Mouse (Mus musculus): Measurements from ENCODE around the gene Prcd. TPM values are rescaled to one million over a fixed set of nuclear protein-coding genes. Genes with fewer than 3 reads are reported as not detected.

Gene Prcd
- polyA plus RNA-seq, 1 experiment from 2014 or later, result 1.1 TPM

DNA sequence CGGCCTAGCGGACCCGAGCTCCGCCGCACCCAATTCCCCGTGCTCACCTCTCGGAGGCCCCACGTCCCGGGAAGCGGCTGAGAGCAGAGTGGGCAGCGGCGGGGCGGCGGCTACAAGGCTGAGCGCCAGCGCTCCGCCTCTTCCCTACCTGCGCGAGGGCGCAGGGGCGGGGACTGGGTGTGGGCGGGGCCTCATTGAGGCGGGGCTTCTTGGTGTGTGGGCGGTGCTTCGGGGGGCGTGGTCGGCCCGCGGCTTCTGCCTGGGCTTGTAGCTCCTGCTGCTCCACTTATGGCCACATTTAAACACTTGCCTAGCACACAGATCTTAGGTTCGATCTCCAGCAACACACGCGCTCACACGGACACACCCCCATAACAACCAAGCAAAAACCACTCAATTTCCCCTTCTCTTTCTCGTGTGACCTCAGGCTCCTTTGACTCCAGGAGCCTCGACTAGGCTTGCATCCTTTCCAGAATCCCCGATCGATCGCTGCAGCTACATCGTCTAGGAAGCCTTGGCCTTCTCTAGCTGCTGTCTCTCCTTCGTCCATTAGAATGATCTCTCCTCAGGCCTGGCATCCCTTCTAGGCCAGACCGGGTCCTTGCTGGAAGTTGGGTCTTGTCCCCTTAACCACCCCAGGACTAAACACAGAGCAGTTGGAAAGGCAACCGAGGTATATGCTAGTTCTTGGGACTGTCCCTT is 29.1 kb upstream of the Prcd start:
- TF ChIP-seq CTCF (IDR thresholded peaks at IDR 0.05; ENCODE audit: low read depth), result no peak
- H3K27me3 ChIP-seq (replicated peaks; ENCODE audit: control insufficient read depth, insufficient read depth, low read length), result no peaks in the 10 kb centered on the region
- H3K4me3 ChIP-seq (ENCODE audit: low read depth, low read length), result peak overlapping the region; percentile 72
- WGBS, result 15% methylated on average over 36 of the region's 42 CpGs
- no peaks in the 10 kb centered on the region for H3K9me3 ChIP-seq (ENCODE audit: control insufficient read depth)
- peak overlapping the region; percentile 79 for H3K4me2 ChIP-seq (replicated peaks; ENCODE audit: low read depth)
- H3K36me3 ChIP-seq (ENCODE audit: control insufficient read depth, insufficient read depth), result no peaks in the 10 kb centered on the region
- peak; percentile 80 for ATAC-seq
- H3K27ac ChIP-seq (ENCODE audit: low read depth, low read length), result peak overlapping the region; percentile 84
- H3K9ac ChIP-seq (ENCODE audit: low read depth, low read length), result peak overlapping the region; percentile 70
- H3K4me1 ChIP-seq (replicated peaks; ENCODE audit: control insufficient read depth, insufficient read depth, low read length), result peaks cover 19% of the 10 kb centered on the region

DNA sequence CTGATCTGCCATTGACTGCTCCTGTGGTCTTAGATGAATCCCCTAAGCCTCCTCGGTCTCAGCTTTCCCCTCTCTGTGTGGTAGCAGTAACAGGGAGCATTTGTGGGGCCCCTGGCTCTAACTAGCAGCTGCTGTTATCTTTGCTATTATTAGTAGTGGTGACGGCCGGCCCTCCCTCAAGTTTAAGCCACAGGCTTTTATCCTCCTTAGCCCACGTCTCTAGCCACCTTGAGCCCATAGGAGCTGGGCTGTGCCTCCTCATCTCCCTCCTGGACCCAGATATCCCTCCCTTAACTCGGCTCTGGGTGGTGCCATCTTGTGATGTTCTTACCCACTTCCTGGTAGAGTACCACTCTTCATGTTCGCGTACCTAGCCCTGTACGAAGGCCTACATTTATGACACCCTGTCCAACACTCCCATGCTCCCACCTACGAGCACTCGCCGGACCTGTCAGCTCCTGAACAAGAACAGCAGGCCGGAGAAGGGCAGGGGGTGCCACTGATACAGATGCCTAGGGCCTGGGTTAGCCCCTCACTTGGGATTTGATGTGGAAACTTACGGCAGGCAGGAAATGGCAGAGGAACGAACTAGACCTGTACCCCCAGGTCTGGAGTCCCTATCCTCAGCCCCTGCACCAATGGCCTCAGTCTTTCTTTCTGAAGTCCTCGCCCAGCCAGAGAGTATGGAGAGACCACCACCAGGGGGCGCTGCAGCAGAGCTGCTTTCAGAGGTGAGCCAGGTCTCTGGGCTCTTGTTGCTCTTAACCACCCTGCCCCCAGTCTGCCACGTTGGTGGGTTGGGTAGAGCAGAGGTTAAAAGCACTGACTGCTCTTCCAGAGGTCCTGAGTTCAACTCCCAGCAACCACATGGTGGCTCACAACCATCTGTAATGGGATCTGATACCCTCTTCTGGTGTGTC is 28.0 kb upstream of the Prcd start:
- H3K9me3 ChIP-seq (ENCODE audit: control insufficient read depth), result no peaks in the 10 kb centered on the region
- no peak overlapping the region for H3K9ac ChIP-seq (ENCODE audit: low read depth, low read length)
- WGBS, result 71% methylated on average over 17 of the region's 17 CpGs
- no peaks in the 10 kb centered on the region for H3K36me3 ChIP-seq (ENCODE audit: control insufficient read depth, insufficient read depth)
- no peak overlapping the region for H3K4me3 ChIP-seq (ENCODE audit: low read depth, low read length)
- H3K4me2 ChIP-seq (replicated peaks; ENCODE audit: low read depth), result no peak overlapping the region
- peaks cover 14% of the 10 kb centered on the region for H3K4me1 ChIP-seq (replicated peaks; ENCODE audit: control insufficient read depth, insufficient read depth, low read length)
- no peaks in the 10 kb centered on the region for H3K27me3 ChIP-seq (replicated peaks; ENCODE audit: control insufficient read depth, insufficient read depth, low read length)
- TF ChIP-seq CTCF (IDR thresholded peaks at IDR 0.05; ENCODE audit: low read depth), result peak; percentile 80
- no peak for ATAC-seq
- no peak overlapping the region for H3K27ac ChIP-seq (ENCODE audit: low read depth, low read length)

DNA sequence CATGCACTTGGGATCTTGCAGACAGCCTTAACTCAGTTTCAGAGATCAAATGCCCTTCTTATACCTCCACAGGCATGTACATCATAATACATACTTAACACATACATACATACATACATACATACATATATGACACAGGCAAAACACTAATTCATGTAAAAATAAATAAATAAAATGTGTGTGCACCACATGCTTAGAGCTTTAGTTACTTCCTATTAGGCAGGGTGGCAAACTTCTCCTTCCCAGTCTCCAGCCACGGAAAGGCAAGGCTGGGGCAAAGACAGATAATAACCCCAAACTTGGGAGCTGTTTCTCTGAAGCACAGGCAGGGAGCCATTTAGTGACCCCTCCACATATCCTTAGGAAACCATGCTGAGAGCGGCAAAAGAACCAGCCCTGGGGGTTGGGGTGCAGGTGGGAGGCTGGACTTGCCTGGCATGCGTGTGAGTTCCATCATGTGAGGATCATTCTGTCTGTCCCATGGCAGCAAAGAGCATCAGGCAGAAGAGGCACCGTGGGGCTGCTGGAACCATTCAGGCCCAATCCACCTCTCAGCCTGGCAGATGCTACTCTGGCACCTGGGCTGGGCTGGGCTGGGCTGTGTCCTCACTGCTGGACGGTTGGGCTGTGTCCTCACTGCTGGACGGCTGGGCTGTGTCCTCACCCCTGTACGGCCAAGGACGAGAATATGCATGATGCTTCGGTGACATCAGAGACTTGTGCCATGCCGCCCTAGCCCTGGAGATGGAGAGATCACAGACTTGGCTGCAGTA is 26.8 kb upstream of the Prcd start, which contains the start of gene Rhbdf2:
Gene Rhbdf2 (minus strand): TSS at position 721 of the 773 bp plus-strand sequence.
- no peaks in the 10 kb centered on the region for H3K36me3 ChIP-seq (ENCODE audit: control insufficient read depth, insufficient read depth)
- H3K27ac ChIP-seq (ENCODE audit: low read depth, low read length), result no peak within 1 kb of the TSS
- TF ChIP-seq CTCF (IDR thresholded peaks at IDR 0.05; ENCODE audit: low read depth), result no peak
- H3K4me1 ChIP-seq (replicated peaks; ENCODE audit: control insufficient read depth, insufficient read depth, low read length), result peaks cover 8% of the 10 kb centered on the region
- H3K4me2 ChIP-seq (replicated peaks; ENCODE audit: low read depth), result no peak within 1 kb of the TSS
- no peak within 1 kb of the TSS for H3K4me3 ChIP-seq (ENCODE audit: low read depth, low read length)
- no peaks in the 10 kb centered on the region for H3K9me3 ChIP-seq (ENCODE audit: control insufficient read depth)
- no peak within 1 kb of the TSS for H3K9ac ChIP-seq (ENCODE audit: low read depth, low read length)
- no peaks in the 10 kb centered on the region for H3K27me3 ChIP-seq (replicated peaks; ENCODE audit: control insufficient read depth, insufficient read depth, low read length)
- ATAC-seq, result no peak
- 78% methylated on average over 10 of the region's 10 CpGs for WGBS

DNA sequence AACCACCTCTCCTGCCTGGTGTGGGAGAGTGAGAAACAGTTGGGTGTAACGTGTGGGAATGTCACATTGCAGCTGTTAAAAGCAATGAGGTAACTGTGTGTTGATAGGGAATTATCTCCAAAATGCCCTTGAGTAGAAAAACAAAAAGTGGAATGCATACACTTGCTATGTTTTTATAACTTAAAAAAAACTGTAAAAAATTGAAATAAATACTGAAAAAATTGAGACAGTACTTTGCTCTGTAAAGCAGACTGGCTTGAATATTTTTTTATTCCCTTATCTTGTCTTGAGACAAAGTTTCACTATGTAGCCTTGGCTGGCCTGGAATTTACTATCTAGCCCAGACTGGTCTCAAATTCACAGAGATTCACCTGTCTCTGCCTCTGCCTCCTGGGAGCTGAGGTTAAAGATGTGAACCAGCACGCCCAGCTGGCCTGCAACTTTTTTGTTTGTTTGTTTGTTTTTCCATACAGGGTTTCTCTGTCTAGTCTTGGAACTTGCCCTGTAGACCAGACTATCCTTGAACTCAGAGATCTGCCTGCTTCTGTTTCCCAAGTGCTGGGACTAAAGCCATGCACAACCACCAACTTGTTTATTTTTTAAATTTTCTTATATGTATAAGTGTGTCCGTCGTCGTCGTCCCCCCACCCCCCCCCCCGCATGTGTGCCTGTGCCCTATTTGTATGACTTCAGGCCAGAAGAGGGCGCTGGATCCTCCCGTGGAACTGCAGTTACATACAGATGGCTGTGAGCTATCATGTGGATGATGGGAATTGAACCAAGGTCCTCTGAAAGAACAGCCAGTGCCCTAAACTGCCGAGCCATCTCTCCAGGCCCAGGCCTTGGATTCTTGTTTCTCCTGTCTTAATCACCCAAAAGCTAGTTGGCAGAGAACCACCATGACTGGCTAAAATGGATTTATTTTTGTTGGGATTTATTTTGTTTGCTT is 26.0 kb upstream of the Prcd start:
- TF ChIP-seq CTCF (IDR thresholded peaks at IDR 0.05; ENCODE audit: low read depth), result peak; percentile 61
- 35% methylated on average over 10 of the region's 10 CpGs for WGBS
- no peak for ATAC-seq
- H3K4me3 ChIP-seq (ENCODE audit: low read depth, low read length), result no peak overlapping the region
- H3K27ac ChIP-seq (ENCODE audit: low read depth, low read length), result no peak overlapping the region
- H3K9ac ChIP-seq (ENCODE audit: low read depth, low read length), result no peak overlapping the region
- no peaks in the 10 kb centered on the region for H3K27me3 ChIP-seq (replicated peaks; ENCODE audit: control insufficient read depth, insufficient read depth, low read length)
- no peaks in the 10 kb centered on the region for H3K9me3 ChIP-seq (ENCODE audit: control insufficient read depth)
- no peaks in the 10 kb centered on the region for H3K36me3 ChIP-seq (ENCODE audit: control insufficient read depth, insufficient read depth)
- H3K4me2 ChIP-seq (replicated peaks; ENCODE audit: low read depth), result no peak overlapping the region
- peaks cover 5% of the 10 kb centered on the region for H3K4me1 ChIP-seq (replicated peaks; ENCODE audit: control insufficient read depth, insufficient read depth, low read length)

DNA sequence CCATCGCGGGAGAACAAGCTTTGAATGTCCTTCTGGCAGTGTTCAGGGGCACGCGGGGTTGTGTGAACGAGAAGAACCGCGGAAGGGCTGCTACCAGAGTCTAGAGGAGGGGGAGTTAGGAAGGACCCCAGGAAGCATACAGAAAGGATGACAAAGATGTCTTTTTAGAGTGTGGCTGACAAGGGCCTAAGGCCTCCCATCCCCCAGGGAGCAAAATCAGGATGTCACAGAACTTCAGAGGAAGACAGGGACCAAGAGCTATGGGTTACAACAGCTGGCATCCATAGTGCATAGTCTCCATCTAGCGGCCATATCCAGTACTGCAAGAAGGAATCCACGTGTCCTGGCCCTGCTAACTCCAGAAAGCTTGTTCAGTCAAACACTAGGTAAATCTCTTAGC is 24.6 kb upstream of the Prcd start:
- H3K36me3 ChIP-seq (ENCODE audit: control insufficient read depth, insufficient read depth), result no peaks in the 10 kb centered on the region
- 59% methylated on average over 9 of the region's 9 CpGs for WGBS
- H3K4me2 ChIP-seq (replicated peaks; ENCODE audit: low read depth), result no peak overlapping the region
- no peaks in the 10 kb centered on the region for H3K9me3 ChIP-seq (ENCODE audit: control insufficient read depth)
- peak; percentile 99 for TF ChIP-seq CTCF (IDR thresholded peaks at IDR 0.05; ENCODE audit: low read depth)
- no peak overlapping the region for H3K9ac ChIP-seq (ENCODE audit: low read depth, low read length)
- H3K27me3 ChIP-seq (replicated peaks; ENCODE audit: control insufficient read depth, insufficient read depth, low read length), result no peaks in the 10 kb centered on the region
- 0 out of 2 replicates have a peak, but pooled peaks cover 2% of the 10 kb centered on the region for H3K4me1 ChIP-seq (replicated peaks; ENCODE audit: control insufficient read depth, insufficient read depth, low read length)
- ATAC-seq, result no peak
- H3K4me3 ChIP-seq (ENCODE audit: low read depth, low read length), result no peak overlapping the region
- H3K27ac ChIP-seq (ENCODE audit: low read depth, low read length), result no peak overlapping the region
